Mouse (Mus musculus) liver, embryonic 12.5 days (tissue): ENCODE data around the gene Ccdc148. TPM values are rescaled to one million over a fixed set of nuclear protein-coding genes. Genes with fewer than 3 reads are reported as not detected.

Source experiments
- ATAC-seq: fragments of 200-750 bp; cut with Nextera tagmentation; 2 replicates; pipeline ENCODE4 v1.8.0; 2017; ENCODE audit warnings: moderate number of reproducible peaks, mild to moderate bottlenecking, moderate library complexity
- H3K27ac ChIP-seq: fragments of 300-500 bp; sonication (generic); 2 replicates; pipeline ENCODE4 v1.5.1; 2016; ENCODE audit warnings: mild to moderate bottlenecking
- H3K27me3 ChIP-seq: fragments of 300-500 bp; sonication (generic); replicated peaks from 2 replicates; pipeline ENCODE4 v1.6.1; 2016; ENCODE audit warnings: mild to moderate bottlenecking, moderate library complexity
- H3K36me3 ChIP-seq: fragments of 300-500 bp; sonication (generic); 2 replicates; pipeline ENCODE4 v1.6.1; 2016; ENCODE audit warnings: mild to moderate bottlenecking, moderate library complexity
- H3K4me1 ChIP-seq: fragments of 300-500 bp; sonication (generic); 2 replicates; pipeline ENCODE4 v1.6.1; 2016
- H3K4me2 ChIP-seq: fragments of 300-500 bp; sonication (generic); 2 replicates; pipeline ENCODE4 v1.6.1; 2016; ENCODE audit warnings: mild to moderate bottlenecking, moderate library complexity
- H3K4me3 ChIP-seq: fragments of 300-500 bp; sonication (generic); 2 replicates; pipeline ENCODE4 v1.5.1; 2016; ENCODE audit warnings: mild to moderate bottlenecking, moderate library complexity
- H3K9ac ChIP-seq: fragments of 300-500 bp; sonication (generic); 2 replicates; pipeline ENCODE4 v1.6.1; 2016; ENCODE audit warnings: mild to moderate bottlenecking, moderate library complexity
- H3K9me3 ChIP-seq: fragments of 300-500 bp; sonication (generic); replicated peaks from 2 replicates; pipeline ENCODE4 v1.6.1; 2016; ENCODE audit warnings: mild to moderate bottlenecking, moderate library complexity
- WGBS: fragments of 180-500 bp; shearing (Covaris S2); methylation state at CpG from one replicate; pipeline ENCODE4 v1.1.7; 2016; ENCODE audit not compliant: insufficient replicate concordance; 5-methylcytosine and 5-hydroxymethylcytosine counted together
- polyA plus RNA-seq: library from polyadenylated mRNA; unstranded; fragments of >200 nt; fragmentation: Nextera tagmentation; extraction: Ambion mirVana; gene quantifications from 2 replicates; pipeline ENCODE4 v1.2.1, GENCODE M21; 2016

Gene Ccdc148
- polyA plus RNA-seq, 1 experiment from 2014 or later, result 0.17 TPM

- no peak for ATAC-seq
- no peaks in the 10 kb centered on the region for H3K27me3 ChIP-seq
- WGBS, result 76% methylated on average over 8 of the region's 8 CpGs
These were observed 31.0 kb upstream of the Ccdc148 start for GRCm38 (mm10) chr2:59191466-59191865.

GRCm38 (mm10) chr2:59190186-59190585, 29.7 kb upstream of the Ccdc148 start:
- ATAC-seq, result no peak
- H3K36me3 ChIP-seq, result peaks cover 8% of the 10 kb centered on the region
- no peak overlapping the region for H3K9ac ChIP-seq
- no peaks in the 10 kb centered on the region for H3K4me1 ChIP-seq
- no peaks in the 10 kb centered on the region for H3K9me3 ChIP-seq
- no peak overlapping the region for H3K27ac ChIP-seq
- WGBS, result 83% methylated on average over 10 of the region's 10 CpGs
- no peaks in the 10 kb centered on the region for H3K27me3 ChIP-seq
- H3K4me3 ChIP-seq, result no peak overlapping the region
- no peak overlapping the region for H3K4me2 ChIP-seq

More at GRCm38 (mm10) chr2:59191466-59191865, 31.0 kb upstream of the Ccdc148 start:
- Histone ChIP-seq H3K4me3 (no peak overlapping the region), H3K4me2 (no peak overlapping the region), H3K27ac (no peak overlapping the region), H3K36me3 (peaks cover 8% of the 10 kb centered on the region), H3K9ac (no peak overlapping the region), H3K9me3 (no peaks in the 10 kb centered on the region), H3K4me1 (no peaks in the 10 kb centered on the region)

GRCm38 (mm10) chr2:59189661-59190185, 29.2 kb upstream of the Ccdc148 start:
- 91% methylated on average over 5 of the region's 5 CpGs for WGBS
- H3K27ac ChIP-seq, result no peak overlapping the region
- H3K9ac ChIP-seq, result no peak overlapping the region
- H3K36me3 ChIP-seq, result peaks cover 8% of the 10 kb centered on the region
- H3K4me2 ChIP-seq, result no peak overlapping the region
- no peak overlapping the region for H3K4me3 ChIP-seq
- no peaks in the 10 kb centered on the region for H3K9me3 ChIP-seq
- H3K27me3 ChIP-seq, result no peaks in the 10 kb centered on the region
- H3K4me1 ChIP-seq, result no peaks in the 10 kb centered on the region
- ATAC-seq, result no peak

GRCm38 (mm10) chr2:59188306-59188705, 27.8 kb upstream of the Ccdc148 start:
- no peak overlapping the region for H3K9ac ChIP-seq
- no peak for ATAC-seq
- H3K4me1 ChIP-seq, result 0 out of 2 replicates have a peak, but pooled peaks cover 4% of the 10 kb centered on the region
- H3K4me3 ChIP-seq, result no peak overlapping the region
- 73% methylated on average over 8 of the region's 8 CpGs for WGBS
- no peaks in the 10 kb centered on the region for H3K27me3 ChIP-seq
- H3K9me3 ChIP-seq, result no peaks in the 10 kb centered on the region
- H3K4me2 ChIP-seq, result no peak overlapping the region
- no peak overlapping the region for H3K27ac ChIP-seq
- peaks cover 8% of the 10 kb centered on the region for H3K36me3 ChIP-seq

GRCm38 (mm10) chr2:59186966-59187365, 26.5 kb upstream of the Ccdc148 start:
- ATAC-seq, result no peak
- 86% methylated on average over 6 of the region's 6 CpGs for whole genome bisulfite sequencing
- H3K36me3 ChIP-seq, result peaks cover 8% of the 10 kb centered on the region
- H3K9ac ChIP-seq, result no peak overlapping the region
- H3K9me3 ChIP-seq, result no peaks in the 10 kb centered on the region
- H3K4me1 ChIP-seq, result 0 out of 2 replicates have a peak, but pooled peaks cover 4% of the 10 kb centered on the region
- H3K27me3 ChIP-seq, result no peaks in the 10 kb centered on the region
- no peak overlapping the region for H3K27ac ChIP-seq
- H3K4me3 ChIP-seq, result no peak overlapping the region
- H3K4me2 ChIP-seq, result no peak overlapping the region

- Histone ChIP-seq H3K27me3 (no peaks in the 10 kb centered on the region), H3K9me3 (no peaks in the 10 kb centered on the region), H3K4me1 (peaks cover 6% of the 10 kb centered on the region; the same call in 1 of the 2 replicates), H3K9ac (no peak overlapping the region), H3K4me2 (no peak overlapping the region), H3K36me3 (peaks cover 8% of the 10 kb centered on the region), H3K4me3 (no peak overlapping the region), H3K27ac (no peak overlapping the region)
- WGBS, result 80% methylated on average over 8 of the region's 8 CpGs
- ATAC-seq, result no peak
These were observed 25.6 kb upstream of the Ccdc148 start for GRCm38 (mm10) chr2:59186122-59186521.

GRCm38 (mm10) chr2:59184107-59185064, 23.9 kb upstream of the Ccdc148 start:
- Histone ChIP-seq H3K27me3 (no peaks in the 10 kb centered on the region), H3K4me3 (no peak overlapping the region), H3K4me1 (peaks cover 22% of the 10 kb centered on the region), H3K9ac (no peak overlapping the region), H3K27ac (no peak overlapping the region), H3K4me2 (no peak overlapping the region), H3K9me3 (no peaks in the 10 kb centered on the region), H3K36me3 (peaks cover 8% of the 10 kb centered on the region)
- 65% methylated on average over 11 of the region's 11 CpGs for WGBS
- ATAC-seq, result no peak

GRCm38 (mm10) chr2:59183541-59183940, 23.1 kb upstream of the Ccdc148 start:
- Histone ChIP-seq H3K9ac (no peak overlapping the region), H3K27me3 (no peaks in the 10 kb centered on the region), H3K4me2 (no peak overlapping the region), H3K36me3 (peaks cover 8% of the 10 kb centered on the region), H3K27ac (no peak overlapping the region), H3K4me3 (no peak overlapping the region), H3K9me3 (no peaks in the 10 kb centered on the region), H3K4me1 (peaks cover 29% of the 10 kb centered on the region)
- ATAC-seq, result no peak
- WGBS, result 56% methylated on average over 4 of the region's 4 CpGs

- no peaks in the 10 kb centered on the region for H3K36me3 ChIP-seq
- H3K27ac ChIP-seq, result no peak overlapping the region
- no peak overlapping the region for H3K9ac ChIP-seq
These were observed 21.0 kb upstream of the Ccdc148 start for GRCm38 (mm10) chr2:59181321-59182113.

GRCm38 (mm10) chr2:59179487-59179886, 19.0 kb upstream of the Ccdc148 start:
- Histone ChIP-seq H3K4me1 (peaks cover 34% of the 10 kb centered on the region), H3K27ac (no peak overlapping the region), H3K27me3 (no peaks in the 10 kb centered on the region), H3K36me3 (no peaks in the 10 kb centered on the region), H3K4me3 (no peak overlapping the region), H3K9me3 (no peaks in the 10 kb centered on the region), H3K4me2 (no peak overlapping the region), H3K9ac (no peak overlapping the region)
- no peak for ATAC-seq
- 55% methylated on average over 5 of the region's 5 CpGs for WGBS

More at GRCm38 (mm10) chr2:59181321-59182113, 21.0 kb upstream of the Ccdc148 start:
- H3K4me1 ChIP-seq, result peaks cover 34% of the 10 kb centered on the region
- H3K27me3 ChIP-seq, result no peaks in the 10 kb centered on the region
- no peak overlapping the region for H3K4me3 ChIP-seq
- H3K9me3 ChIP-seq, result no peaks in the 10 kb centered on the region
- 76% methylated on average over 15 of the region's 15 CpGs for WGBS
- no peak overlapping the region for H3K4me2 ChIP-seq
- no peak for ATAC-seq

- no peaks in the 10 kb centered on the region for H3K9me3 ChIP-seq
- 64% methylated on average over 4 of the region's 4 CpGs for WGBS
- H3K27ac ChIP-seq, result no peak overlapping the region
- no peak overlapping the region for H3K4me3 ChIP-seq
- no peak overlapping the region for H3K4me2 ChIP-seq
- no peak overlapping the region for H3K9ac ChIP-seq
- no peaks in the 10 kb centered on the region for H3K27me3 ChIP-seq
- no peak for ATAC-seq
- H3K4me1 ChIP-seq, result peaks cover 34% of the 10 kb centered on the region
- H3K36me3 ChIP-seq, result no peaks in the 10 kb centered on the region
These were observed 18.5 kb upstream of the Ccdc148 start for GRCm38 (mm10) chr2:59178960-59179359.

GRCm38 (mm10) chr2:59178191-59178590, 17.7 kb upstream of the Ccdc148 start:
- no peak overlapping the region for H3K9ac ChIP-seq
- no peak overlapping the region for H3K4me3 ChIP-seq
- H3K27ac ChIP-seq, result no peak overlapping the region
- H3K27me3 ChIP-seq, result no peaks in the 10 kb centered on the region
- H3K4me2 ChIP-seq, result no peak overlapping the region
- 84% methylated on average over 8 of the region's 8 CpGs for WGBS
- peaks cover 31% of the 10 kb centered on the region for H3K4me1 ChIP-seq
- ATAC-seq, result no peak
- no peaks in the 10 kb centered on the region for H3K36me3 ChIP-seq
- H3K9me3 ChIP-seq, result no peaks in the 10 kb centered on the region
